Mouse (Mus musculus): ENCODE data around the gene Mettl8. TPM values are rescaled to one million over a fixed set of nuclear protein-coding genes. Genes with fewer than 3 reads are reported as not detected.

The Mettl8 gene
- polyA plus RNA-seq, 1 experiment from 2014 or later = 13.4 TPM

DNA sequence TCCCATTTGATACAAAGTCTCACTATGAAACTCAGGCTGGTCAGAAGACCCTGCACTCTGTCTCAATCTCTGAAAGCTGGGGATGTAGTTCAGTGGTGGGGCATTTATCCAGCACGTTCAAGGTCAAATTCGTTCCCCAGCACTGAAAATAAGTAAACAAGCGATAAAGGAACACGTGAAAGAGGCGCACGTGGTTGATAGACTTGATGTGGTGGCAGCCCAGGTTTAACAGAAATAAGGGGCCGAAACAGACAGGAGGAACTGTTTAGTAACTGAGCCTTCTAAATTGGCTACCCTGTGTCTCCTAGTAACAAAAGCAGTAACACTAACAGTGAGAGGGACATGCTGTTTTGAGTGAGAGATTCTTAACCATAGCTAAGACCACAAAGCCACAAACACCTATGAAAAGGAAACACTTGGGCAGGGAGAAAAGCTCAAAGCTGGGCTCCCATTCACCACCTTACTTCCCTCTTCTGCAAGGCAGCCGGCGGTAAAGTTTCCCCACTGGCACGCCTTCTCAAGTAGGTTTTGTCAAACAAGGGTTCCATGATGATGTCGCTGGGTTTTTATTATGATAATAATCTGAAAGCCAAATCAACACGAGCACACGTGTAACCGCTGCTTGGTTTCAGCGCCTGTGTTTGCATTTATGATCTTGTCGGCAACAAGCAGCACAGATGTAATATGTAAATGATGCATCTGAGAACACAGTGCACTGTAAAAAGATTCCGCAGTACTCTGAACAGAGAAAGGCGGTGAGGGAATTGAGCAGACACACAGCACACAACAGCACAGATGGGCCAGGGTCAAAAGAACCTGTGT, 23.2 kb downstream of the Mettl8 start:
- Histone ChIP-seq H3K9ac (no peak overlapping the region), H3K27ac (no peak overlapping the region)
- WGBS (ENCODE audit: insufficient replicate concordance) = 49% methylated on average over 18 of the region's 18 CpGs

DNA sequence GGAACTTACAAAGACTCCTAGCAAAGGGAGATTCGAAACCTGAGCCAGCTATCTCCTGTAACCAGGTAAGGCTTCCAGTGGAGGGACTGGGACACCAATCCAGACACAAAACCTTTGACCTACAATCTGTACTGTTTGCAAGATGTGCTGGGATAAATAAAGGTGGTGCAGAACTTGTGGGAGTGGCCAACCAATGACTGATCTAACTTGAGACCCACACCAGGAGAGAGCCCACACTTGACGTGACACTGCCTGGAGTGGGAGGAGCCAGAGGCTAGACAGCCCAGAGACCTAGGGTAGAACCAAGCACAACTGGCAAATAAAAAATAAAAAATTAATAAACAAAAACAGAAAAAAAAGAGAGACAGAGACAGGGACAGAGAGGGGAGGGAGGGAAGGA, 24.7 kb downstream of the Mettl8 start:
- Histone ChIP-seq H3K9ac (no peak overlapping the region), H3K4me2 (no peak overlapping the region), H3K27me3 (replicated peaks) (no peaks in the 10 kb centered on the region), H3K4me3 (no peak overlapping the region), H3K4me1 (peaks cover 32% of the 10 kb centered on the region), H3K9me3 (replicated peaks) (no peaks in the 10 kb centered on the region), H3K36me3 (peaks cover 6% of the 10 kb centered on the region; the same call in 1 of the 2 replicates), H3K27ac (no peak overlapping the region)
- no peak for ATAC-seq
- WGBS (ENCODE audit: insufficient replicate concordance) = 64% methylated on average over 2 of the region's 2 CpGs

More for the DNA sequence above, 23.2 kb downstream of the Mettl8 start:
- Histone ChIP-seq H3K4me2 (no peak overlapping the region), H3K9me3 (replicated peaks) (no peaks in the 10 kb centered on the region), H3K36me3 (peaks cover 6% of the 10 kb centered on the region; the same call in 1 of the 2 replicates), H3K4me1 (peaks cover 21% of the 10 kb centered on the region), H3K4me3 (no peak overlapping the region), H3K27me3 (replicated peaks) (no peaks in the 10 kb centered on the region)
- ATAC-seq = no peak

- peaks cover 21% of the 10 kb centered on the region for H3K4me1 ChIP-seq
- peaks cover 2% of the 10 kb centered on the region; the same call in 1 of the 2 replicates for H3K36me3 ChIP-seq
- H3K4me2 ChIP-seq = no peak overlapping the region
- H3K9ac ChIP-seq = no peak overlapping the region
- no peak for ATAC-seq
- no peak overlapping the region for H3K4me3 ChIP-seq
- WGBS (ENCODE audit: insufficient replicate concordance) = 90% methylated on average over 9 of the region's 9 CpGs
- no peaks in the 10 kb centered on the region for H3K27me3 ChIP-seq (replicated peaks)
- no peaks in the 10 kb centered on the region for H3K9me3 ChIP-seq (replicated peaks)
- no peak overlapping the region for H3K27ac ChIP-seq
Measured at GRCm38 (mm10) chr2:71027631-71028030, 27.8 kb downstream of the Mettl8 start.

GRCm38 (mm10) chr2:71026787-71027186, 28.6 kb downstream of the Mettl8 start:
- Histone ChIP-seq H3K4me2 (no peak overlapping the region), H3K4me1 (peaks cover 14% of the 10 kb centered on the region; the same call in 1 of the 2 replicates), H3K36me3 (peaks cover 2% of the 10 kb centered on the region; the same call in 1 of the 2 replicates), H3K9me3 (replicated peaks) (no peaks in the 10 kb centered on the region), H3K27me3 (replicated peaks) (no peaks in the 10 kb centered on the region), H3K4me3 (no peak overlapping the region), H3K27ac (no peak overlapping the region), H3K9ac (no peak overlapping the region)
- ATAC-seq = peak; percentile 65
- 26% methylated on average over 5 of the region's 5 CpGs for WGBS (ENCODE audit: insufficient replicate concordance)

DNA sequence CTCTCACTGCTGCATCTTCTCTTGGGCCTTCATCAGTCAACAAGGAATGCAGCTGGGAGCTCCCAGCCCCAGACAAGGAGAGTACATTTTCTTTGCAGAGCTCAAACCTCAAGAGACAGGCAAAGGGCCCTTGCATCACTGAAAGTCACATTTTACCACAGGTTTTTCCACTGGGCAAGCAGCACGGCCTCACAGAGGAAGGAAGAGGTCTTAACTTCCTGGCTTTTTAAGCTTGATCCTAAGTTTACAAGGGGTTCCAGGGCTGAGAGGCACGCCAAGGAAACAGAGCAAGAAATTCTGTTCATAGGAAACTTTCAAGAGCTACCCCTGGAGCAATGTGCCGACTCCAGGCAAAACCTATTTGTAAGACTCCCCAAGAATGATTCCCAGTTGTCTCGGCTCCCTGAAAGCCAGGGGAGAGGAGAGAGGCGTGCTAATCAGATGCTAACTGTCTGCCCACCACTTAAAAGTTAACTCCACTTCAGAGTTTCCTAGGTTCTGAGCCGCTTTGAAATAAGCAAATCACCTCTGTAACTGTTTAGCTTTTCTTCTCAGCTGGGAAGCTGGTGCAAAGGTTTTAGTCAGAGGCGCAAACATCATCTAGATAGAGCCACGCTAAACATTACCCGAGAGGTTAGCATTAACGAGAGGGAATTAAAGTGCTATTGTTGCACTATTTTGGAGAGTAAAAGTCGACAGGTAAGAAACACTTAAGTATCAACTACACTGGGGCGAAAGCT, 29.6 kb downstream of the Mettl8 start:
- H3K9me3 ChIP-seq (replicated peaks) = no peaks in the 10 kb centered on the region
- H3K9ac ChIP-seq = no peak overlapping the region
- H3K36me3 ChIP-seq = peaks cover 2% of the 10 kb centered on the region; the same call in 1 of the 2 replicates
- peaks cover 11% of the 10 kb centered on the region; the same call in 1 of the 2 replicates for H3K4me1 ChIP-seq
- no peak overlapping the region for H3K4me2 ChIP-seq
- WGBS (ENCODE audit: insufficient replicate concordance) = 37% methylated on average over 12 of the region's 12 CpGs
- no peaks in the 10 kb centered on the region for H3K27me3 ChIP-seq (replicated peaks)
- ATAC-seq = no peak
- no peak overlapping the region for H3K4me3 ChIP-seq
- H3K27ac ChIP-seq = no peak overlapping the region

DNA sequence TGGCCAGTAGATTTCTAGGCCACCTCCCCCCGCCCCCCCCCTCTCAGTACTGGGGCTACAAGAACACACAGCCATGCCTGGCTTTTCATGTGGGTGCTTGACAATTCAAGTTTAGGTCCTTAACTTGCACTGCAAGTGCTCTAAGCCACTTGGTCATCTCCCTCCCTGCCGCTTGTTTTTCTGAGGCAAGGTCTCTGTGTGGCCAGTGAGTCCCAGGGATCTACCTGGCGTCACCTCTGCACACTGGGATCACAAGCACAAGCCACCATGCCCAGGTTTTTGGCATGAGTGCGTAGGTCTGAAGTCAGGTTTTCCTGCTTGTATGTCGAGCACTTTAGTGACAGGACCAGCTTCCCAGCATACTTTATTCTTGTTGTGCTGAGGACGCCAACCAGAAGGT, 31.4 kb downstream of the Mettl8 start:
- Histone ChIP-seq H3K4me3 (no peak overlapping the region), H3K27ac (no peak overlapping the region), H3K27me3 (replicated peaks) (no peaks in the 10 kb centered on the region), H3K9ac (no peak overlapping the region), H3K4me2 (no peak overlapping the region), H3K36me3 (peaks cover 2% of the 10 kb centered on the region; the same call in 1 of the 2 replicates), H3K4me1 (peaks cover 17% of the 10 kb centered on the region), H3K9me3 (replicated peaks) (no peaks in the 10 kb centered on the region)
- 78% methylated on average over 6 of the region's 6 CpGs for WGBS (ENCODE audit: insufficient replicate concordance)
- no peak for ATAC-seq

DNA sequence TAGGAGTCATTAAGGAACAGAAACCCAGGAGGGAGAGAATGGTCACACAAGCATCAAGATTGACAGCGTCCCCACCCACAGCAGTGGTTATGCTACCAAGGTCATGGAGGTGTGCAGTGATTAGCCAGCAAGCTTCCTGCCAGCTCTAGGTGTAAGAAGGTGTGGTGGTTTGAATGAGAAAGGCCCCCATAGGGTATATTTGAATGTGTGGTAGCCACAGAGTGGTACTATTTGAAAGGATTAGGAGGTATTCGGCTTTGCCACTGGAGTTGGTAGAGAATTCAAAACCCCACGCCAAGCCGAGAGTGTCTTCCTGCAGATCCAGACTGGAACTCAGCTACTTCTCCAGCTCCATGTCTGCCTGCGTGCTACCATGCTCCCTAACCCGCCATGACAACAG, 32.4 kb downstream of the Mettl8 start:
- 83% methylated on average over 6 of the region's 6 CpGs for WGBS (ENCODE audit: insufficient replicate concordance)
- Histone ChIP-seq H3K4me1 (peaks cover 17% of the 10 kb centered on the region), H3K4me2 (no peak overlapping the region), H3K9ac (no peak overlapping the region), H3K27me3 (replicated peaks) (no peaks in the 10 kb centered on the region), H3K27ac (no peak overlapping the region), H3K9me3 (replicated peaks) (no peaks in the 10 kb centered on the region), H3K36me3 (peaks cover 2% of the 10 kb centered on the region; the same call in 1 of the 2 replicates), H3K4me3 (no peak overlapping the region)
- ATAC-seq = no peak

DNA sequence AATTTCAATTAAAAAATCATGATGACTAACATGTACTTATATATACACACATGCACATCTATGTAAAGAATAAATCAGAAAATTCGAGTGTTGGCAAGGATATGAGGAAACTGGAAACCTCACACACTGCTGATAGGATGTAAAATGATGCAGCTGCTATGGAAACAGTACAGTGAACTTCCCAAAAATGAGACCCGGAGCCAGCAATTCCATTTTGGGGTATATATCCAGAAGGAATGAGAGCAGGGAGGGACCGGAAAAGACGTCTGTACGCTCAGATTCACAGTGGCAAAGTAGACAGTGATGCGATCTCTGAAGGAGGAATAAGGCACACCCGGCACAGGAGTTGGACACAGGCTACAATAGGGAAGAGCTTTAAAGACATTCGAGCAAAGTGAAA, 34.7 kb downstream of the Mettl8 start:
- Histone ChIP-seq H3K4me1 (peaks cover 6% of the 10 kb centered on the region), H3K9ac (no peak overlapping the region), H3K36me3 (peaks cover 5% of the 10 kb centered on the region; the same call in 1 of the 2 replicates), H3K27me3 (replicated peaks) (no peaks in the 10 kb centered on the region), H3K9me3 (replicated peaks) (no peaks in the 10 kb centered on the region), H3K4me2 (no peak overlapping the region), H3K27ac (no peak overlapping the region), H3K4me3 (no peak overlapping the region)
- ATAC-seq = no peak
- WGBS (ENCODE audit: insufficient replicate concordance) = 75% methylated on average over 8 of the region's 8 CpGs

GRCm38 (mm10) chr2:71019704-71020375, 35.5 kb downstream of the Mettl8 start:
- Histone ChIP-seq H3K4me3 (no peak overlapping the region), H3K4me2 (no peak overlapping the region), H3K4me1 (peaks cover 6% of the 10 kb centered on the region), H3K27ac (no peak overlapping the region), H3K9me3 (replicated peaks) (no peaks in the 10 kb centered on the region), H3K36me3 (peaks cover 5% of the 10 kb centered on the region; the same call in 1 of the 2 replicates), H3K27me3 (replicated peaks) (no peaks in the 10 kb centered on the region), H3K9ac (no peak overlapping the region)
- ATAC-seq = no peak
- 56% methylated on average over 8 of the region's 8 CpGs for whole genome bisulfite sequencing (ENCODE audit: insufficient replicate concordance)

GRCm38 (mm10) chr2:71019277-71019676, 36.1 kb downstream of the Mettl8 start:
- Histone ChIP-seq H3K9me3 (replicated peaks) (no peaks in the 10 kb centered on the region), H3K4me1 (peaks cover 6% of the 10 kb centered on the region), H3K27ac (no peak overlapping the region), H3K36me3 (peaks cover 7% of the 10 kb centered on the region), H3K4me3 (no peak overlapping the region), H3K4me2 (no peak overlapping the region), H3K27me3 (replicated peaks) (no peaks in the 10 kb centered on the region), H3K9ac (no peak overlapping the region)
- ATAC-seq = no peak
- 73% methylated on average over 9 of the region's 9 CpGs for WGBS (ENCODE audit: insufficient replicate concordance)

DNA sequence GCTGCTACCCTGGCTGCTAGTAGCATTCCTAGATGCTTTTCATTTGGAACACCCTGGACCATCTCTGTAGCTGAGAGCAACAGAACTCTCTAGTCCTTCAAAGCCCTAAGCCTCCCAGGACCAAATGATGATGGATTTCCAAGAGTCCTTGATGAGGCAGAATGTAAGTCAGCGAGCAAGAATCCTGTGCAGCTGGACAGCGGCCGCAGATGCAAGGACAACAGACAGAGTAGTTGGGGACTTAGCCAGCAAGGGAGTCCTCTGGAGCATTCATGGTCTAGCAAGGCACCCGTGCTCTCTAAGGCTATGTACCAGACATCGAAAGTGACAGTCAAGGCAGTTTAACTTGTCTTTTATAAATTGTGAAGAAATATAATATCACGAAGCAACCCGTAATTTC, 41.9 kb downstream of the Mettl8 start:
- no peaks in the 10 kb centered on the region for H3K4me1 ChIP-seq
- no peak overlapping the region for H3K27ac ChIP-seq
- no peak overlapping the region for H3K9ac ChIP-seq
- H3K27me3 ChIP-seq (replicated peaks) = no peaks in the 10 kb centered on the region
- ATAC-seq = no peak
- no peak overlapping the region for H3K4me2 ChIP-seq
- peaks cover 13% of the 10 kb centered on the region for H3K36me3 ChIP-seq
- no peak overlapping the region for H3K4me3 ChIP-seq
- no peaks in the 10 kb centered on the region for H3K9me3 ChIP-seq (replicated peaks)
- WGBS (ENCODE audit: insufficient replicate concordance) = 85% methylated on average over 7 of the region's 7 CpGs

GRCm38 (mm10) chr2:71011816-71012215, 43.6 kb downstream of the Mettl8 start:
- Histone ChIP-seq H3K4me1 (no peaks in the 10 kb centered on the region), H3K27ac (no peak overlapping the region), H3K9ac (no peak overlapping the region), H3K4me3 (no peak overlapping the region), H3K27me3 (replicated peaks) (no peaks in the 10 kb centered on the region), H3K4me2 (no peak overlapping the region), H3K9me3 (replicated peaks) (no peaks in the 10 kb centered on the region), H3K36me3 (peaks cover 13% of the 10 kb centered on the region)
- ATAC-seq = no peak
- 87% methylated on average over 1 of the region's 1 CpGs for WGBS (ENCODE audit: insufficient replicate concordance)

All from liver, embryonic 12.5 days (tissue).